Mouse (Mus musculus) CD4-positive helper T cell, adult 2 months (primary cell): ENCODE results near the gene Il1rl1.

ENCODE experiments used
- DNase-seq: peaks from one replicate; pipeline ENCODE4 v3.0.0-alpha.2; 2012; ENCODE audit warnings: low read depth, missing footprints, low spot score

Gene Il1rl1

DNA sequence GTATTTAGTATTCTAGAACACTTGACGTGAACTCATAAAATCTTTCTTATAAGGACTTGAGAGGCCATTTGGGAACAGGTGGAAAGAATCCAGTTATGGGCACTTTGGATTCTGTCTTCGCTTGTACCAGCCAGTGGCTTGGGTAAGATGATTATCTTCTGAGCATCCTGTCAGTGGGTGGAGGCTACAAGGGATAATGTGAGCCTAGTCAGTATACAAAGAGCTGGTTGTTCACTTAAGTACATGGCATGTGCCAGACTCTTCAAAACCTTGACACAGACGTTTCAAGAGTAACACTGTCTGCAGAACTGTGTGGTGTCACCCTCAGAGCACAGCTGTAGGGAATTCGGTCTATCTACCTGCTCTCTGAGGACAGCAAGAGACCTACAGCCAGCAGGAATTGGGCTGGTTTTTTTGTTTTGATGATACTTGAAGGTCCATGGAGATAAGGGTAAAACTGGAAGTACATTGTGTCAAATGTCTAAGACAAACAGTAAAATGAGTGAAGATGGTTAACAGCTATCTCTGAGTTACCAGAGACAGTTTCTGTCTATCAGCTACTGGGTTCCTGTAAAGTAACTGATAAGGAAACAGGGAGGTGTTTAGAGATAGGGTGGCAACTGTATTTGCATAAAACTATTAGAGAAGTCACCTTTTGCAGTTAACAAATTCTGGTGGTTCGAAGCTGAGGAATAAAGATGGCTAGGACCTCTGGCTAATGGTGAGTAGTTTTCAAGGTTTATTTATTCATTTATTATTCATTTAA, at the start of gene Il1rl1:
Il1rl1 (plus strand) TSS at position 661 of the 766 bp plus-strand sequence.
- DNase-seq: peak; percentile 18

DNA sequence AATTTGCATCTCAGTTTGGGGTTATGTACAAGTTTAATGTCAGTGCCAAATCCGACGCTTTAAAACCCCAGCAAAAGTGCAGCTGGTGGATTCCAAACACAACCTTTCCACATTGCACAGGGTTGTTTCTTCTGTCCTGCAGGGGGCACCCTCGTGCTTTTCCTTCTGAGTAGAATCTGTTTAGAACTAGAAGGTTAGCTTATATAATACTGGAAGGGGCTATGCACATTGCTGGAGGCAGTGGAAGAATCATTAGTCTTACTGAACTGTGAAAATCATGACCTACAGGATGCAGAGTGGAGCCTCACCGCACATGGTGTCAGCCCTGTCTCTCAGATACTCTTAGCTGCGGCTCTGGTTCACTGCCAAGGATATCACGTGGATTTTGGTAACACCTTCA, 49.3 kb upstream of the Il1rl1 start:
- DNase-seq: peak; percentile 78

DNA sequence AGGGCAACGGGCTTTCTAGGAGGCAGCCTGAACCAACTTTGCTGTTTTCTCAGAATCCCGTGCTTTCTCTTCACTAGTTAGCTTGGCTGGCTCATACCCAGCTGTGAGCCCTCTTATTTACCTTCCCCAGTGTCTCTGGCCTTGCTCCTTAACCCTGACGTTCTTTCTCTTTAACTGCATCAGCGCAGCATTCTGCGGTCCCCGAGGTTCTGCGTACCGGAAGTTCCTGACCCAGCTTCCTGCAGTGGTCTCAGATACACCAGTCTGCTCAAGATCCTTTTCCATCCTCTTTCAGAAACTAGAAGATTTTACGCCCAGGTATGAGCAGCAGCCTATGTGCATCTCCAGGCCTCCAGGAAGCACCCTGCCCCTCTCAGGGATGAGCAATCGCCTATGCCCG, 48.4 kb upstream of the Il1rl1 start:
- peak; percentile 76 for DNase-seq

DNA sequence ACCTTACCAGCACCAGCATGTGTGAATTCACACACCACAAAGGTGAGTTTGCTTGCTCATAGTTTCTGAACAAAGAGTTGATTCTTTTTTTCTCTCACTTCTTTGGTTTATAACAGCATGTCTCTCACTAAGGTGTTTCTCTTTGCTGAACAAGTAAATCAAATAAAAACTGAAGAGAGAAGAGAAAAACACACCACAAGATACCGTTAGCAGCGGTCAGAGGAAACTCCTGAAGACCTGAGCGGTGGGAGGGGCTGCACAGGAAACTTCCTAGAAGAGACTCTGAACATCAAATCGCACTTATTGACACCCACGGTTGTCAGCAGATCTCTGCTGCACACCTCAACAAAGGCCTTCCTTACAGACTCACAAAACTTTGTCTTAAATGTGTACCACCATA, 46.5 kb upstream of the Il1rl1 start:
- DNase-seq: peak; percentile 61

DNA sequence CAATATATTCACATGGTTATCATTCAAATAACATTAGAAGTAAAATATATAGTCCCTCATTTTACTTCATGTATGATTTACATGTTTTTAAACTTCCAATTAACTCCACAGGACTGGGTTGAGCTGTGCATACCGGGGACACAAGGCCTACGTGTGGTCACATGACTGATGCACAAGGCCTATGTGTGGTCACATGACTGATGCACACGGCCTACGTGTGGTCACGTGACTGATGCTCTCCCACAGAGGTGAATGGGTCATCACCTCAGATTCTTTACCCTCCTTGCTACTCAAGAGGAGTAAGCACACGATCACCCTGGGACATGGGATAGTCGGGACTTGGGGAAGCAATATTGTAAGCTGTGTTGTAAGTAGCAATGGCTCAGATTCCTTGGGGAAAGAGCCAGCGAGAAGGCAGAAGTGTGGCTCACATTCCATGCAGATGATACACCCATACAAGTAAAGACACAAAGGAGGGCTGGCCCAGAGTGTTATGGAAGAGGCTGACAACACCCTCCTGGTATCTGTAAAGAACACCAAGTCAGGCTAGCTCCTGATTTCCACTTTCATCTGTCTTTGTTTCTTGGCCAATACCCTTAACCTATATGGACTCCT, 44.3 kb upstream of the Il1rl1 start:
- DNase-seq: no peak

GRCm38 (mm10) chr1:40391374-40391773, 38.0 kb upstream of the Il1rl1 start:
- DNase-seq: peak; percentile 26

GRCm38 (mm10) chr1:40392535-40392934, 36.8 kb upstream of the Il1rl1 start:
- DNase-seq: no peak

DNA sequence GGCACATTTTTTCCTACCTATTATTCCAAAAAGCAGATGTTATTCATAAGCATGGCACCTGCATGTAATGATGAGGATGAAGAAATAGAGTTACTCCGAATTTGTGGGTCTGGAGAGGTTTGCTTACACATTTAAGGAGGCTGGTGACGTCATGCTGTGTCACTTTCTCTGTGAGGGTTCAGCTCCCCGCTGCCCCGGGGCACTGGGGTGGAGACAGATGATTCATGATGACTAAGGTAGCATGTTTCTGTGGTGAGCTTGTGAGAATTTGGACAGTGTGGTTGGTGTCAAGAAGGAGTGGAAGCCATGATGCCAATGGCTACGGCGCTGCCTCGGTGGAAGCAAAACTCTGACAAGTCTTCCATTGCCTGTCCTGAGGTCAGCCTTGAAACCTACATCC, 36.2 kb upstream of the Il1rl1 start:
- DNase-seq: peak; percentile 77

DNA sequence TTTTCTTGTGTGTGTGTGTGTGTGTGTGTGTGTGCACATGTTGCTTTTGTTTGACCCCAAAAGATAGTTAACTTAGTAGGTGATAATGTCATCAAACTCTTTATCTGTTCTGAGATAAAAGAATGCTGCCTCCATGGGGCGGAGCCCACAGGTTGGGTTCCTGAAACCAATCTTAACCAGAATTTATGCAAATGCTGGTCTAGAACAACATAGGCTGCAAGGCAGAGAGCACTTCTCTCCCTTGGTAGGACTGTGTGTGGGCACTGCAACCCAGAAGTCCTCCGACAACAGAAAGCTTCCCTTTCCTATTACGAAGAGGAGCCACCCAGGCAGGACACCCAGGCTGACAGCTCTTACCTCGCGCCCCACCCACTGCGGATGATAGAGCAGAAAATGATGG, 29.7 kb upstream of the Il1rl1 start:
- peak; percentile 72 for DNase-seq

- DNase-seq: no peak
These were observed 24.7 kb upstream of the Il1rl1 start for GRCm38 (mm10) chr1:40404682-40405081.

DNA sequence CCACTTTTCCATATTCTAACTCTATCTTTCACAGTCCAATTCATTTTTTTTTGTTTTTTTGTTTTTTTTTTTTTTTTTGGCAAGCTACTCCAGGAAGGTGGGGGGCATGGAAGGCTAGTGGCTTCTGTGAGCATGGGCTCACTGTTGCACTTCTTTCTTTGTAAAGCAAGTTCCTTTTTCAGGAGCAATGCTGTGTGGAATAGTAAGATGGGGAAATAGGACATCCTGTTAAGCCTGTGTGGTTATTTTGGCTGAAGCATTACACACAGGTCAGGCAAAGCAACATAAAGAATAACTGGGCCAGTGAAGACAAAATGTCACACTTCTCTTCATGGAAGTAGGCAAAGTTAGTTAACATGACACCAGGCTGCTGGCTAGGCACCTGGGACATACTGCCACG, 19.5 kb upstream of the Il1rl1 start:
- DNase-seq: no peak

GRCm38 (mm10) chr1:40413039-40413438, 16.3 kb upstream of the Il1rl1 start:
- peak; percentile 37 for DNase-seq

DNA sequence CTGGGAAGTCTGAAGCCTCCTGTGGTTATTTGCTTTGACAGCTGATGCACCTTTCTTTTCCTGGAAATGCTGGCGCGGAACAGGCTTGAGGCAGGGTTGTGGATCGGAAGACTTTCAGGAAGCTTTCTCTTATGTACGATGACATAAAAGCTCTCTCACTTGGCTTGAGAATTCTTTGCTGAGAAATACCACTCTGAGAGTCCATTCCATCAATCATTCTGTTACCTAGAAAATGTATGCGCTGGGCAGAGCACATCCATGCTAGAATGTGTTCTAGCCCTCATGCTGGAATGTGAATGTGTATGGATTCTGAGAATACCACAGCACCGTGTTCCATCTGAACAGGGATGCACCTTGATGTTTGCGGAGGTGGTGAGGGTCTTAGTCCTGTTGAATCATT, 15.1 kb upstream of the Il1rl1 start:
- no peak for DNase-seq

- no peak for DNase-seq
These were observed 14.3 kb upstream of the Il1rl1 start for GRCm38 (mm10) chr1:40414863-40415656.

DNA sequence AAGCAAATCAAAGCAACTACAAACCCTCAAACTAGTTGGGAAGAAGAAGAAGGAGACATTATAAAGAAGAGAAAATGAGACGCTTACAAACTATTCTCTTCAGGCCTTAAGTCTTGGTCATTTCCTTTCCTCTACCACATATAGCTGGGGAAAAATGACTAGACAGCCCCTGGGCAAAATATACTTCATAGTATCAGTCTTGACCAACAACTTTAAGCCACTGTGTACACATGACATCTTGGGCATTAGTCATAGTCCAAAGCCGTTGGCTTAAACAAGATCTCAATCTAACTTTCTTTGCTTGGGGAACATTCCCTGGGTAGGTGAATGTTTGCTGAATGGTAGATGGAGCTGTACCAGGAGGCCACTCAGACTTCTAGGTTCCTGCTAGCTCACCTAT, 12.3 kb upstream of the Il1rl1 start:
- DNase-seq: no peak

DNA sequence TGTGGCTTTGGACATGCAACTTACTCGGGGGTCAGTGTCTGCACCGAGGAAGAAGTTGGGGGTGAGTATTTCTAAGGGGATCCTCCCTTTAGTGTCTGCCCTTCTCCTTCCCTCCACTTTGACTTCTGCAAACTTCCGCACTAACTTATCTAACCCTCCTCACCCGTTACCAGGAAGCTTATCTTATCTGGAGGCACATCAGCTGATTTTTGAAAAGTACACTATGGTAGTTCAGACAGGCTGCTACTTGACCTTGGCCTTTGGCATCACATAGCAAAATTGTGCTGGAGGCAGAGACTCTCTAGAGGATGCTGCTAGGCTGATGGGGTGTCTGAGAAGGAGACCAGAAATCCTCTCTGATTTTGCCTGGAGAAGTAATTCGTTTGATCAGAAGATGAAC, 10.9 kb upstream of the Il1rl1 start:
- DNase-seq: peak; percentile 43

DNA sequence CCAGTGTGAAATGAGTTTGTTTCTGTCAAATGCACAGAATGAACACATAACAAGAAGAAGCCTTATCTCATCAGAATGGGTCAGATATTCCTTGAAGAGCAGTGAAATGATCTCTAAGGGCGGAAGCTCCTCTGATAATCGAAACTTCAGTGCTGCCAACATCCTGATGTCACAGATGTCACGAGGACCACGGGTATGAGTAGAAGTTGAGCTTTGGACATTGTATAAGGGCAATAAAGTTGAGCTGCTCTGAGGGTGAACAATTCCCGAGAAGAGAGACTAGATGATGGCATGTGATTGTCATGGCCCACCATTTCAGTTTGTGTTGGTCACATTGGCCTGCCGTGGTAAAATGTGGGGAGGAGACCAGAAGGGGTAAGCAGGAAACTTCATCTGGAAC, 5.5 kb upstream of the Il1rl1 start:
- DNase-seq: no peak

DNA sequence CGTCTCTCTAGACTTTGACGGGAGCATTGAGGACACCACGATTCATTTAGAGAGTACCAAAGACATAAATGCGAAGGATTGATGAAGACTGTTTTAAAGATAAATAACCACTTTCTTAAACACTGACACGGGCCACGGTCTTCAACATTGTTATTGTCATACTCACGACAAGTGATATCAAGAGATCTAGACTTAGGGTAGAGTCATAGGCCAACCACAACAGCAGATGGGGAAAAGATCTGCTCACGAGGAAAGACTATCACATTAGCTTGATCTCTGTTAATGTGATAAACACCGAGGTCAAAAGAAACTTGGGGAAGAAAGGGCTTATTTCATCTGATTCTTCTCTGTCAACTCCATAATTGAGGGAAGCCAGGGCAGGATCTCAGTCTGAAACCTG, 2.1 kb upstream of the Il1rl1 start:
- peak; percentile 54 for DNase-seq

DNA sequence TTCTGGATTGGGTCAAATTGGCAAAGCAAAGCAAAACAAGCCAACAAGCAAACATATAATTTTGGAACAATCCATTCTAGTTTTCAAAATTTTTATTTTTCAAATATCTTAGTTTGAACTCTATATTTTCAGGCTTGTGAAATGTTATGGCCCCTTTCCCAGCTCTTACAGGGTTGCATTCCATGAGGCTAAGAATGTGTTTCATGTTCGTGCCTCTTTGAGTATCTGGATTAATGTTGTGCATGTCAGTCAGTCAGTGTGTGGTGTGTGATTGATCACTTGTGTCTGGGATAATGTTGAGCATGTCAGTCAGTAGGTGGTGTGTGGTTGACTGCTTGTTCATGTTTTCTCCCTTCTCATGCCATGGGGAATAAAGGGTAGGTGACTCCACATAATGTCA, 1.5 kb upstream of the Il1rl1 start:
- DNase-seq: no peak

DNA sequence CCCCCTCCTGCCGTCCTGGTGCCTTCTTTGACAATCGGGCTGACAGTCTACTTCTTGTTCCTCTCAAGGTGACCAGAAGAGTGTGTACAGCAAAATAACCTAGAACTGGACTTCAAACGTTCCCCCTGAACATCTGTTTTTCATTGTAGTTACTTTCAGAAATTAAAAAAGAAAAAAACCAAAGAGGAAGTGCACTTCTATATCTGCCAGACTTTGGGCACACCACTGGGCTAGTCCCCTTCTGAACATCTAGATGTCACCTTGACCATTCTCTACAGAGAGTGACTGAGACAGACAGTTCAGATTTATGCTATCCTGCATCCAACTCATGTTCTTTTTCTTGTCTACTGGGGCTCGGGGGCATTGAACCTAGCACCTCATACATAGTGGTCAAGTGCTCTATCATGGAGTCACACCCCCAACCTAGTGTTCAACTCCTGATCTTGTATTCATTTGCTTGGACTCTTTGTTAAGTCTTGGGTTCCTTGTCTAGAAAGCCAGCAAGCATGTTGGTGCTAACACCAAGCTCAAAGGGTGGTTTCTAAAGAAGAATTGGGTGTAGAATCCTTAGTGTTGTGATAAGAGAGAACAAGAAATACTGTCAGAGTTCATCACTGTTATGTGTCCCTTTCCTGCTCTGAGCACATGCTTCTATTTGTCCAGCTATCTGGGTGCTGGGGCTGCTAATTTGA, 919 bp downstream of the Il1rl1 start:
- no peak for DNase-seq

GRCm38 (mm10) chr1:40432169-40432568, 2.8 kb downstream of the Il1rl1 start:
- no peak for DNase-seq

DNA sequence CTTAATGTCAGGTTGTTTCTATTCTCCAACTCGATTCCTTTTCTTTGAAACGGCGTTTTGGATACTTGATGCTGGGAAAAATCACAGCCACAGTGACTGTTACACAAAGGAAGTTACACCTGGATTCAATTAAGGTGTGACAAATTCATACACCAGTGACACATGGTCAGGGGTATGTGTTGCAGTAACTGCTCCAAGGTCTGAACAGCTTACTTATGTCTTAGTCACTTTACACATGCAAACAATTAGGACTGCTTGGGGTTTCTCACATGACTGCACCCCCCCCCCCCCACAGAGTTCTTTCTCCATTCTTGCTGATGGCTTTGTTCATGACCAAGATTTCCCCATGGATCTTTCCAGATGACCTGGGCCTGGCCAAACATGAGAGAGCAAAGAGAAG, 6.6 kb downstream of the Il1rl1 start:
- DNase-seq: no peak
